8 mouse cellular contexts compared by ENCODE assay signal in the genomic region with DNA sequence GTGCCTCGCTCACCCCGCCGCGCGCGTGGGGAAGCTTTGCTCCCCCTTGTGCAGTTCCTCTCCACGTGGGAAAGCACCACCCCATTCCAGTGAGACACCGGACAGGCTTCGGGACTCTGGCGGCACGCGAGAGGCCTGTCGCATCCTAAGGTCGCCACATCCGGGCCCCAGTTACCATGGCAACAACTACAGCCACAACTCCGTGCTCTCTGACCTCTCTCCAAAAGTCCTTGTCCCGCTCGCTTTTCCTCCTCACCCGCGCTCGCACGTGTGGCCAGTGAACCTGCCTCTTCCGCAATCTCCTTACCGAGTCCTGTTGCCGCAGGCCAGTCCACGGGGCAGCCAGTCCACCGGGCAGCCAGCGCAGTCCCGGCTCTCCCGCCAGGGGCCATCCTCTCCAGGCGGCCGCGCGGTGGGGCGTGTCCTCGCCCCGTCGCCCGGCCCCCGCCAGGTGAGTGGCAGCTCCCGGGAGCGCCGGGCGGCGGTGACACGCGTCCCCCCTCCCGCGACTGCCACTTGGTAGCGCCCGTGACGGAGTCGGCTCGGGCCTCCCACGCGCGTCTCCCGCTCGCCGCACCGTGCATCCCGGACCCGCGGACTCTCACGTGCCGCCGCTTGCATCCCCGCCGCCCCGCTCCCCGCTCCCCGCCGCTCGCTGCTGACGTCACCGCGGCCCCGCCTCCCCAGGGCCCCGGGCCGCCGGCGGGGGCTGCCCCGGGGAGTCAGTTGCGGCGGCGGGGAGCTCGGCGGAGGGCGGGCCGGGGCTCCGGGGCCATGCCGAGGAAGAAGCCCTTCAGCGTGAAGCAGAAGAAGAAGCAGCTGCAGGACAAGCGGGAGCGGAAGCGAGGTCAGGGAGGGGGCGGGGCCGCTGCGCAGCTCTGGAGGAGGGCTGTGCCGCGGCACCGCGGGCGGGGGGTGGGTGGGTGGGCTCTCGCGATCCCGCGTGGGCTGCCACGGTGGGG. TPM values are rescaled to one million over a fixed set of nuclear protein-coding genes. Genes with fewer than 3 reads are reported as not detected.
DNase-seq lines count a peak whose midpoint lies in the region; ATAC-seq and TF ChIP-seq lines count a peak whose summit lies in the region.

A gene (plus strand): TSS at position 451 of the 962 bp plus-strand sequence.
A gene (minus strand): TSS at position 836 of the 962 bp plus-strand sequence.

- TF ChIP-seq CTCF in cortical plate, adult 2 months (IDR thresholded peaks at IDR 0.05; ENCODE audit: extremely low read depth, insufficient read depth, low read length): no peak

- no peak for TF ChIP-seq POLR2A in cortical plate, adult 2 months (IDR thresholded peaks at IDR 0.05; ENCODE audit: extremely low read depth, insufficient read depth, low read length)

- H3K4me3 ChIP-seq in cortical plate, adult 2 months (ENCODE audit: insufficient read depth, low read length): peak within 1 kb of the TSS; percentile 97

- peak; percentile 71 for ATAC-seq in activated CD4-positive, CD25-positive, alpha-beta regulatory T cell, adult 4 months
- ATAC-seq in megakaryocyte progenitor cell, adult 5-6 weeks (replicated peaks; ENCODE audit: poor library complexity): peak; percentile 87

- peak within 1 kb of the TSS; percentile 76 for H3K27ac ChIP-seq in cortical plate, adult 2 months (ENCODE audit: insufficient read depth, low read length)

- peaks cover 2% of the 10 kb centered on the region for H3K4me1 ChIP-seq in cortical plate, adult 2 months (ENCODE audit: control insufficient read depth, insufficient read depth, low read length)

- peak; percentile 86 for DNase-seq in gastrocnemius, postnatal 10 days
- peak; percentile 95 for DNase-seq in induced T-regulatory cell, adult 2 months (ENCODE audit: low read depth)
- DNase-seq in left cerebral cortex, adult 9 months (ENCODE audit: low spot score in 2 of 2): peak; percentile 90 to 95
- peak; percentile 93 for DNase-seq in right cerebral cortex, postnatal 14 days
- DNase-seq in urinary bladder, postnatal 36 days (ENCODE audit: low spot score in 2 of 2): peak; percentile 88 to 91

RNA-seq across cellular contexts. Expression of the first gene that starts in this region (rescaled TPM):
- 1 to 10 TPM; 8.1 to 9.2 TPM for polyA plus RNA-seq in activated CD4-positive, CD25-positive, alpha-beta regulatory T cell, adult 4 months (2017; shearing (Covaris generic))
- polyA plus RNA-seq in cortical plate, adult 2 months (2012; rRNA removed): 131 and 140 TPM in 2 replicates
- 10 to 100 TPM; 21.7 to 28.5 TPM for total RNA-seq in gastrocnemius, postnatal 10 days (2021)
- 10.0 and 12.4 TPM in 2 replicates for total RNA-seq in megakaryocyte progenitor cell, adult 5-6 weeks (2015)
- total RNA-seq in megakaryocyte progenitor cell, adult 5-6 weeks (2017): 18.5 and 27.3 TPM in 2 replicates

RNA-seq across cellular contexts. Expression of the second gene that starts in this region (rescaled TPM):
- 10 to 100 TPM; 13.6 to 17.6 TPM for polyA plus RNA-seq in activated CD4-positive, CD25-positive, alpha-beta regulatory T cell, adult 4 months (2017; shearing (Covaris generic))
- 47.0 and 47.8 TPM in 2 replicates for polyA plus RNA-seq in cortical plate, adult 2 months (2012; rRNA removed)
- 1 to 10 TPM; 5.1 to 9.3 TPM for total RNA-seq in gastrocnemius, postnatal 10 days (2021)
- total RNA-seq in megakaryocyte progenitor cell, adult 5-6 weeks (2015): 18.5 and 20.3 TPM in 2 replicates
- total RNA-seq in megakaryocyte progenitor cell, adult 5-6 weeks (2017): 11.9 and 13.3 TPM in 2 replicates

Comparison
In these comparisons a context has a peak if more than half of its experiments do, and no peak if none do; other contexts are left out.
1. Peak in every context shown above with its lines: DNase-seq, ATAC-seq, H3K4me3 ChIP-seq and H3K27ac ChIP-seq.
2. RNA of the first gene that starts in this region (polyA plus RNA-seq): 131 to 140 TPM in cortical plate, adult 2 months; 8.1 to 9.2 TPM in activated CD4-positive, CD25-positive, alpha-beta regulatory T cell, adult 4 months; every median in the first group is over 10 times any median in the second.